Mouse (Mus musculus) embryonic facial prominence, embryonic 10.5 days (tissue): ENCODE measurements around the gene Atp8a1. TPM values are rescaled to one million over a fixed set of nuclear protein-coding genes. Genes with fewer than 3 reads are reported as not detected.

Experiments used
- DNase-seq: peaks from one replicate; pipeline ENCODE4 v3.0.0-alpha.2; 2017; ENCODE audit warnings: low spot score
- H3K27ac ChIP-seq: fragments of 300-500 bp; sonication (generic); replicated peaks from 2 replicates; pipeline ENCODE4 v1.5.1; 2016; ENCODE audit warnings: mild to moderate bottlenecking
- H3K27me3 ChIP-seq: fragments of 300-500 bp; sonication (generic); replicated peaks from 2 replicates; pipeline ENCODE4 v1.6.1; 2016; ENCODE audit warnings: low read depth, mild to moderate bottlenecking; ENCODE audit not compliant: poor library complexity, severe bottlenecking
- H3K36me3 ChIP-seq: fragments of 300-500 bp; sonication (generic); replicated peaks from 2 replicates; pipeline ENCODE4 v1.6.1; 2016; ENCODE audit warnings: mild to moderate bottlenecking, moderate library complexity
- H3K4me1 ChIP-seq: fragments of 300-500 bp; sonication (generic); 2 replicates; pipeline ENCODE4 v1.6.1; 2016
- H3K4me3 ChIP-seq: fragments of 300-500 bp; sonication (generic); 2 replicates; pipeline ENCODE4 v1.5.1; 2016; ENCODE audit warnings: mild to moderate bottlenecking, moderate library complexity
- H3K9me3 ChIP-seq: fragments of 300-500 bp; sonication (generic); 2 replicates; pipeline ENCODE4 v1.6.1; 2016; ENCODE audit warnings: mild to moderate bottlenecking
- WGBS: fragments of 180-500 bp; shearing (Covaris S2); methylation state at CpG from one replicate; pipeline ENCODE4 v1.1.7; 2016; 5-methylcytosine and 5-hydroxymethylcytosine counted together
- polyA plus RNA-seq: library from polyadenylated mRNA; unstranded; fragments of >200 nt; fragmentation: Nextera tagmentation; extraction: Ambion mirVana; gene quantifications from 2 replicates; pipeline ENCODE4 v1.2.1, GENCODE M21; 2016

Atp8a1 gene
- polyA plus RNA-seq, 1 experiment from 2014 or later, result 9.7 TPM

- WGBS, result 88% methylated on average over 6 of the region's 6 CpGs
Measured at GRCm38 (mm10) chr5:67629861-67630260, 217.4 kb downstream of the Atp8a1 start.

DNA sequence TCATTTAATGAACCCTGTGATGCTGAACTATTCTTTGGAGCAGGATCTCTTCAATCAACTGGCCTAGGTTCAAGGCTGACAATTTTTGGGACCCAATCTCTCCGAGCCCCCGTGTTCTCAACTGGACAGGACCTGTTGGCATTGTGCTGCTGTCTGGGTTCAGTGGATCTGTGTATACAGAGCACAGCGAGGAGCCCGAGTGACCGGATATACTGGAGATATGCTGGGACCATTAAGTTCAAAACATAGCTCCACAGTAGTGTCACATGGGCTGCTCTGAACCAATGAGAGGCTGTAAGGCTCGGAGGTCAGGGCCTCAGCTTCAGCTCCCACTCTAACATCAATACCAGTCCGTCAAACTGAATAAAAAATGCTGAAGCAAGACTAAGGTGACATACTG, 217.8 kb downstream of the Atp8a1 start:
- no peak overlapping the region for H3K27ac ChIP-seq
- WGBS, result 80% methylated on average over 7 of the region's 7 CpGs
- H3K27me3 ChIP-seq, result peaks cover 5% of the 10 kb centered on the region
- H3K9me3 ChIP-seq, result no peaks in the 10 kb centered on the region
- DNase-seq, result no peak
- H3K36me3 ChIP-seq, result no peaks in the 10 kb centered on the region
- H3K4me1 ChIP-seq, result peaks cover 28% of the 10 kb centered on the region
- H3K4me3 ChIP-seq, result no peak overlapping the region

More at GRCm38 (mm10) chr5:67629861-67630260, 217.4 kb downstream of the Atp8a1 start:
- DNase-seq, result no peak
- no peak overlapping the region for H3K27ac ChIP-seq
- peaks cover 30% of the 10 kb centered on the region for H3K4me1 ChIP-seq
- peaks cover 7% of the 10 kb centered on the region for H3K27me3 ChIP-seq
- no peaks in the 10 kb centered on the region for H3K9me3 ChIP-seq
- H3K36me3 ChIP-seq, result no peaks in the 10 kb centered on the region
- no peak overlapping the region for H3K4me3 ChIP-seq

DNA sequence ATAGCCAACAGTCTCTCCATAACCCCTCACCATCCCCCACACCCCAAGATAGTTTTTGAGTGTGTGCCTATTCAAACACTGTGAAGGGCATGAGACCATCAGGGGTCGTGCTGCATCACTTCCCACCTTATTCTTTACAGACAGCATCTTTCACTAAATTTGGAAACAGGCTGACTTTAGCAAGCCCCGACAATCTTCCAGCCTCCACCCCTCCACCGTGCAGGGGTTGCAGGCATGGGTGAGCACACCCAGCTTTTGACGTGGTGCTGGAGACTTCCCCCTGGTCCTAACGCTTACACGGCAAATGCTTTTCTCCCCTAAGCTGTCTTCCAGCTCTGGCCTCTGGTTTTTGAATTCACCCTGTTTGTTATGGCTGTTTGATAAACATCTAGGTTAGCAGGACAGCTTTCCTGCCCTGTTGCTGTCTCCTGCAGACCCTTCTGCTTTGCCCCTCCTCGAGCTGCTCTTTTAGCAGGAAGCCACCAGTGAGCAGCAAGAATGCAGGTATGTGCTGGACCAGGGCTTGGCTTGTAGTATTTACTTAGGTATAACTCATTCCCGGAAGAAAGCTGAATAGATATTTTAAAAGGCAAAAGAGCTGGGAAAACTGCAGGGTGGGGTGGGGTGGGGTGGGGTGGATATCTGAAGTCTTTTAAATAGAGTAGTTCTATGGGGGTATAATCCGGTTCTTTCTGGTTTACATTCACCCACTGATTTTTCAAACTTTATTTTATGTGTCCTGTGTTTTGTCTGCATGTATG, 218.9 kb downstream of the Atp8a1 start:
- 80% methylated on average over 9 of the region's 9 CpGs for WGBS
- Histone ChIP-seq H3K4me3 (no peak overlapping the region), H3K4me1 (peaks cover 18% of the 10 kb centered on the region), H3K27ac (no peak overlapping the region), H3K9me3 (no peaks in the 10 kb centered on the region), H3K36me3 (no peaks in the 10 kb centered on the region), H3K27me3 (no peaks in the 10 kb centered on the region)
- no peak for DNase-seq

DNA sequence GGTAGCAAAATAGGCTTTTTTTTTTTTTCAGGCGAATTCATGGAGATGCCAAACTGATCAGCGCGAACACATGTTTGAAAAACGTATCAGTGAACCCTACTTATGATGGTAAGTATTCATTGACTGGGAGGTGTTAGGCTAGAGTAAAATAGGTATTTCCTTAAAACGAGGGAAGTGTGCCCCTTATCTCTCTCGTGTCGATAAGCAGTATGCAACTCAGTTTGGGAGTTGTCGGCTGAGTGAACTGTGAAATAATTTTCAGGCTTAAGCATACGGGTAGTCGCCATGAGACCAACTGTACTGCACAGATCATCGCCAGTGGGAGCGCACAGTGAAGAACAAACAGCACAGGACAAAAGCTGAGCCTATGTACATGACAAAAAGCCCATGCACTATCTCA, 226.0 kb downstream of the Atp8a1 start:
- Histone ChIP-seq H3K27ac (no peak overlapping the region), H3K9me3 (no peaks in the 10 kb centered on the region), H3K27me3 (no peaks in the 10 kb centered on the region), H3K36me3 (no peaks in the 10 kb centered on the region), H3K4me3 (no peak overlapping the region), H3K4me1 (no peaks in the 10 kb centered on the region)
- no peak for DNase-seq
- 93% methylated on average over 12 of the region's 12 CpGs for WGBS

- peak overlapping the region; percentile 67; the same call in 1 of the 2 replicates for H3K4me3 ChIP-seq
- H3K9me3 ChIP-seq, result no peaks in the 10 kb centered on the region
- WGBS, result 8% methylated on average over 2 of the region's 2 CpGs
- H3K27me3 ChIP-seq, result peaks cover 80% of the 10 kb centered on the region
- H3K36me3 ChIP-seq, result no peaks in the 10 kb centered on the region
- peaks cover 34% of the 10 kb centered on the region for H3K4me1 ChIP-seq
- DNase-seq, result no peak
- no peak overlapping the region for H3K27ac ChIP-seq
Measured at GRCm38 (mm10) chr5:67609520-67609837, 237.8 kb downstream of the Atp8a1 start.

DNA sequence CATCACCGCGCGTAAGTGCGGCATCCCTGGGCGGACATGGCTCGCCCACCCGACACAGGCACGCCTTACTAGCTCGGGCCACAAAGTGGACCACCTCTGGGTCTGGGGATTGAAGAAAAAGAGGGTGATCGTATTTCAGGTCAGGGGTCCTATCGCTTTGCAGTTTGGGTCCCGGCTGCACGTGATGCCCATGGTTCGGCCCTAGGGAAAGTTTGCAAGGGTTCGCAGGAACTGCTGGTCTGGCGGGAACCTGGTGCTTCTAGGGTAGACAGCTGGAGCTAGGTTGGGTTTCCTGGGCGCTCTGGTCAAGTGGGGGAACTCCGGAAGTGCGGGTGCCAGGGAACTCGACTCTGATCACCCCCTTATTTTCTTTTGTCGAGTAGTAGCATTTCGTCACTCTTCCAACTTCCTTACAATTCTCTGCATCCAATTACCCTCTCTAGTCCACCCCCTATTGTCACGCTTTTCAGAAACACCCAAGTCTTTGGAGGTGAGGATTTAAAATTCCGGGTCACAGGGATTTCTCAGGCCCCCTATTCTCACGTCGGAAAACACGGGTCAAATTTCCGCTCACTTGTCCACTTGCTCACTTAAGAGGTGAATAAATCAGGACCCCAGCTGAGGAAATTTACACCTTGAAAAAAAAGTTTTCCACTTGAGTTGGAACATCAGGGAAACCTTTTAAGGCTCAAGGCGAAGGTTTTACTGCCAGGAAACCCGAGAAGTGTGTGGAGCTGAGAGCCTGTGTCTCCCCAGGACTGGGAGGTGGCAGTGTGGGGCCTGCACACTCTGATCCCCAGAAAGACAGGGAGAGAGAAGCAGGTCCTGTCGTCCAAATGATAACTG, 238.3 kb downstream of the Atp8a1 start:
- peaks cover 34% of the 10 kb centered on the region for H3K4me1 ChIP-seq
- H3K9me3 ChIP-seq, result no peaks in the 10 kb centered on the region
- peak overlapping the region; percentile 67 for H3K4me3 ChIP-seq
- 2% methylated on average over 31 of the region's 31 CpGs for whole genome bisulfite sequencing
- H3K36me3 ChIP-seq, result no peaks in the 10 kb centered on the region
- H3K27me3 ChIP-seq, result peaks cover 86% of the 10 kb centered on the region
- peak overlapping the region; percentile 80; the same call in 1 of the 2 replicates for H3K27ac ChIP-seq
- peak; percentile 25 for DNase-seq

DNA sequence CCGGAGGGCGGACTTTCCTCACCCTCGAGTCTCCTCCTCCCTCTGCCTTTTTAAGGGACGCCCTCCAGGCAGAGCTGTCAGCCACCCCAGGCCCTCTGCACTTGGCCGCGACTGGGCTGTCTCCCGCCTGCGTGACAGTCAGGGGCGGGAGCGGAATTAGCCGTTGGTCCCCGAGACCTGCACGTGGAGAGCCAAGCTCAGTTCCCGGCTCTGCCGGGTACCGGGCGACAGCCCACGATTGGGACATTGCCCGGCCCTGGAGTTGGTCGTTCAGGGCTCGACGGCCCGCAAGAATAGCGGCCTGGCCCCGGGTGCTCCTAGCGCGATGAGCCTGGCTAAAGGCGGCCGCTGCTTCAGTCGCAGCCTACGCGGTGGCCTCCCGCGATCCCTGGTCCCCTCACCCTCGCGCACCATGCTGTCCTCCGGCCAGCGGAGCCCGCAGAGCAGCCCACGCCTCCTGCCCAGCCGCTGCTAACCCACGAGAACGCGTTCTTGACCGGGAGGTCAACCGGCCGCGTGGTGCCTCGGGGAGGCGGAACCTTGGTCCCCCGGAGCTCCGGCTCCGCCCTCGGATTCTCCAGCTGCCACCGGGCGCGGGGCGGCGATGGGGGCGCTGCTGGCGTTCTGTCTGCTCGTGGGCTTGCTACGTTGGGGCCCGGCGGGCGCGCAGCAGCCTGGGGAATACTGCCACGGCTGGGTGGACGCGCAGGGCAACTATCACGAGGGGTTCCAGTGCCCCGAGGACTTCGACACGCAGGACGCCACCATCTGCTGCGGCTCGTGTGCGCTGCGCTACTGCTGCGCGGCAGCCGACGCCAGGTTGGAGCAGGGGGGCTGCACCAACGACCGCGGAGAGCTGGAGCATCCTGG, 239.2 kb downstream of the Atp8a1 start, which contains the start of gene Shisa3:
Gene Shisa3, plus strand, starts transcription at position 79 of the 870 bp plus-strand sequence.
- Histone ChIP-seq H3K4me1 (peaks cover 34% of the 10 kb centered on the region), H3K27ac (peak within 1 kb of the TSS; percentile 80), H3K27me3 (peaks cover 87% of the 10 kb centered on the region), H3K36me3 (no peaks in the 10 kb centered on the region), H3K9me3 (no peaks in the 10 kb centered on the region), H3K4me3 (peak within 1 kb of the TSS; percentile 67)
- under 1% methylated on average over 86 of the region's 86 CpGs for WGBS
- DNase-seq, result peak; percentile 76

DNA sequence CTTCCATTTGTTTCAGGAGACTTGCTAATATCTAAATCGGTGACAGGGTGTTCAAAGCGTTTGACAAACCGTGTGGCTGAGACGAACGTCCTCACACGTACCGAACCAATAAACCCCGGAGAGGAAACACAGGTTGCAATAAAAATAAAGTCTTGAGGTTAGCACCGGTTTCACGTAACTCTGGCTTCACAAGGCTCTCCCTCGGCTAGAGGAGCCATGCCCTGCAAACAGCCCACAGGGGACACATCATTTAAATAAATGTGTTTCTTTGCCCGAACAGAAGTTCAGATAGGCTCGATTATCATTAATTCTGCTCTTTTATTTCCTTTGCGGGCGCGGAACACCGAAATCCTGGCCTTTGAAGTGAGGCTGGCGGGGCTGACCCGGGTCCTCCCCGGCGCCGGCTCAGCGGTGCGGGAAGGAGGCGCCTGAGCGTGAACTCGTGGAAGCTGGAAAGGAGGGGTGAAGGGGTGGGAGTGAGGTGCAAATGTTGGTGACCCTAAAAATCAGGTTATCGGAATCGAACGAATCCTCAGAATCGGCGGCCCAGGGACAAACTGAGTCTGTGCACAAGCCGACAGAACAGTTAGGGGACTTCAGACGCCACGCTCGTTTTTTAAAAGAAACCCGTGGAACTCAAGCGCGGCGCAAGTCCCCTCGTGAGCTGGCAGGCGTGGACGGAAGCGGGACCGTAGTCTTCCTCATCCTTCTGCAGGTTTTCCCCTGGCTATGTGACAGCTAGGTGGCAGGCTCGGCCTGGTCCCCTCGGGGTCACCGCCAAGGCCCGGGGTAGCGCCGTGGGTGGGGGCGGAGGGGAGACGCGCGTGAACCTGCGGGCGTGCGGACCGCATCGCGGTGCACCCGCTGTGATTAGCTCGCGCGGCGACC, 240.1 kb downstream of the Atp8a1 start:
- WGBS, result under 1% methylated on average over 66 of the region's 66 CpGs
- peak; percentile 69 for DNase-seq
- Histone ChIP-seq H3K4me1 (peaks cover 34% of the 10 kb centered on the region), H3K27me3 (peaks cover 93% of the 10 kb centered on the region), H3K4me3 (peak overlapping the region; percentile 67), H3K36me3 (no peaks in the 10 kb centered on the region), H3K9me3 (no peaks in the 10 kb centered on the region), H3K27ac (peak overlapping the region; percentile 80)

DNA sequence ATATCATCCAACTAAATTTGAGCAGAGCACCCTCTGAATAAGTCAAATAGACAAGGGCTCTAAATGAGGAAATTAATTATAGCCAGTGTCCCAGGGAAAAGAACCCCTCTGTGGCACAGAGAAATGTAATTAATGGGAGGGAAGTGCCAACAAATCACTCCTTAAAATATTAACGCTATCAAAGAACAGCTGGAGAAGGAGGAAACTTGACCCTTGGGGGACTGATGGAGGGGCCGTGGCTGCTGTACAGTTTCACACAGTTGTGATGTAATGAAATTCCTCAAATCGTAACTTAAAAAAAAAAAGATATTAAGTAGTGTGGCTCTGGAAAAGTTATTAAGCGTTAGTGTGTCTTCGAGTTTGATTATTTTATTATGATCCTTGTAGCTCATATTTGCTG, 241.3 kb downstream of the Atp8a1 start:
- H3K4me1 ChIP-seq, result peaks cover 34% of the 10 kb centered on the region
- 44% methylated on average over 5 of the region's 5 CpGs for WGBS
- H3K27me3 ChIP-seq, result peaks cover 91% of the 10 kb centered on the region

DNA sequence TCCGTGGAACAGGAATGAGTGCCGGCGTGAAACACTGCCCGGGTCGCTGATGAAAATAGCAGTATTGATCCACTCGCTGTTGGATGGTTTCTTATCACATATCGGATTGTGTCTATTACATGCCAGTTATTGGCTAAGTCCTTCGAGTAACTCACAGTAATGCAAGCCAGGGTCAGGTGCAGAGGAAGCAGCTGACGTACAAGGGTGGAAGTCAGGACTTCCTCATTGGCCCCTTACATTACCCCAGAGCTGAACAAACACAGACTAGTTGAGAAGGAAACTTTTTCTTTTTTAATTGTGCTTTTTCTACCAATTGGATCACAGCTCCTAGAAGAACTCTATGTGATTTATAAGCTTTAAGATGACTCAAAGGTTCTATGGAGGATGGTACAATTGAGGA, 247.3 kb downstream of the Atp8a1 start:
- WGBS, result 89% methylated on average over 9 of the region's 9 CpGs
- Histone ChIP-seq H3K27me3 (peaks cover 39% of the 10 kb centered on the region), H3K27ac (no peak overlapping the region), H3K9me3 (no peaks in the 10 kb centered on the region), H3K4me1 (no peaks in the 10 kb centered on the region), H3K36me3 (no peaks in the 10 kb centered on the region), H3K4me3 (no peak overlapping the region)
- no peak for DNase-seq

More for the DNA sequence above, 241.3 kb downstream of the Atp8a1 start:
- no peak for DNase-seq
- H3K9me3 ChIP-seq, result no peaks in the 10 kb centered on the region
- no peaks in the 10 kb centered on the region for H3K36me3 ChIP-seq
- H3K27ac ChIP-seq, result no peak overlapping the region
- no peak overlapping the region for H3K4me3 ChIP-seq

GRCm38 (mm10) chr5:67595629-67596028, 251.6 kb downstream of the Atp8a1 start:
- no peak for DNase-seq
- Histone ChIP-seq H3K27me3 (0 out of 2 replicates have a peak, but pooled peaks cover 4% of the 10 kb centered on the region), H3K9me3 (no peaks in the 10 kb centered on the region), H3K4me3 (no peak overlapping the region), H3K27ac (no peak overlapping the region), H3K4me1 (no peaks in the 10 kb centered on the region), H3K36me3 (no peaks in the 10 kb centered on the region)
- 79% methylated on average over 7 of the region's 7 CpGs for WGBS
